Mouse (Mus musculus): ENCODE data around the gene Pde1a. TPM values are rescaled to one million over a fixed set of nuclear protein-coding genes. Genes with fewer than 3 reads are reported as not detected.

Pde1a gene
- total and polyA plus RNA-seq, 2 experiments from 2014 or later = 13.2 to 17.0 TPM

- DNase-seq (ENCODE audit: low spot score) = no peak
- TF ChIP-seq CTCF (IDR thresholded peaks at IDR 0.05) = no peak
- Histone ChIP-seq H3K27ac (ENCODE audit: low read depth, low read length) (no peak overlapping the region), H3K27me3 (ENCODE audit: insufficient read depth, low read length) (no peaks in the 10 kb centered on the region), H3K9me3 (ENCODE audit: low read length) (no peaks in the 10 kb centered on the region), H3K36me3 (ENCODE audit: insufficient read depth, low read length) (no peaks in the 10 kb centered on the region), H3K4me2 (ENCODE audit: low read depth, low read length, poor library complexity, severe bottlenecking) (no peak overlapping the region), H3K4me3 (ENCODE audit: low read depth, low read length) (no peak overlapping the region), H3K9ac (replicated peaks; ENCODE audit: low read length, poor library complexity, severe bottlenecking) (no peak overlapping the region), H3K4me1 (ENCODE audit: insufficient read depth, low read length) (no peaks in the 10 kb centered on the region)
- ATAC-seq (ENCODE audit: low FRiP score) = no peak
- 71% methylated on average over 3 of the region's 3 CpGs for WGBS
Observed at GRCm38 (mm10) chr2:79898522-79898921, 230.7 kb downstream of the Pde1a start.

GRCm38 (mm10) chr2:79892829-79893228 is 236.4 kb downstream of the Pde1a start:
- no peaks in the 10 kb centered on the region for H3K4me1 ChIP-seq (ENCODE audit: insufficient read depth, low read length)
- no peak for TF ChIP-seq CTCF (IDR thresholded peaks at IDR 0.05)
- H3K4me2 ChIP-seq (ENCODE audit: low read depth, low read length, poor library complexity, severe bottlenecking) = no peak overlapping the region
- H3K4me3 ChIP-seq (ENCODE audit: low read depth, low read length) = no peak overlapping the region
- H3K27me3 ChIP-seq (ENCODE audit: insufficient read depth, low read length) = no peaks in the 10 kb centered on the region
- ATAC-seq (ENCODE audit: low FRiP score) = no peak
- H3K27ac ChIP-seq (ENCODE audit: low read depth, low read length) = no peak overlapping the region
- WGBS = 80% methylated on average over 1 of the region's 1 CpGs
- no peaks in the 10 kb centered on the region for H3K9me3 ChIP-seq (ENCODE audit: low read length)
- no peaks in the 10 kb centered on the region for H3K36me3 ChIP-seq (ENCODE audit: insufficient read depth, low read length)
- H3K9ac ChIP-seq (replicated peaks; ENCODE audit: low read length, poor library complexity, severe bottlenecking) = no peak overlapping the region
- no peak for DNase-seq (ENCODE audit: low spot score)

GRCm38 (mm10) chr2:79891760-79892570 is 237.3 kb downstream of the Pde1a start:
- no peaks in the 10 kb centered on the region for H3K9me3 ChIP-seq (ENCODE audit: low read length)
- no peak for TF ChIP-seq CTCF (IDR thresholded peaks at IDR 0.05)
- no peaks in the 10 kb centered on the region for H3K4me1 ChIP-seq (ENCODE audit: insufficient read depth, low read length)
- no peak overlapping the region for H3K9ac ChIP-seq (replicated peaks; ENCODE audit: low read length, poor library complexity, severe bottlenecking)
- ATAC-seq (ENCODE audit: low FRiP score) = peak; percentile 44; the same call in 1 of the 2 replicates
- no peaks in the 10 kb centered on the region for H3K36me3 ChIP-seq (ENCODE audit: insufficient read depth, low read length)
- H3K4me3 ChIP-seq (ENCODE audit: low read depth, low read length) = no peak overlapping the region
- H3K4me2 ChIP-seq (ENCODE audit: low read depth, low read length, poor library complexity, severe bottlenecking) = no peak overlapping the region
- peak; percentile 27 for DNase-seq (ENCODE audit: low spot score)
- H3K27ac ChIP-seq (ENCODE audit: low read depth, low read length) = no peak overlapping the region
- H3K27me3 ChIP-seq (ENCODE audit: insufficient read depth, low read length) = no peaks in the 10 kb centered on the region
- 77% methylated on average over 5 of the region's 5 CpGs for WGBS

- Histone ChIP-seq H3K4me2 (ENCODE audit: low read depth, low read length, poor library complexity, severe bottlenecking) (no peak overlapping the region), H3K27me3 (ENCODE audit: insufficient read depth, low read length) (no peaks in the 10 kb centered on the region), H3K9me3 (ENCODE audit: low read length) (no peaks in the 10 kb centered on the region), H3K27ac (ENCODE audit: low read depth, low read length) (no peak overlapping the region), H3K4me3 (ENCODE audit: low read depth, low read length) (no peak overlapping the region), H3K36me3 (ENCODE audit: insufficient read depth, low read length) (no peaks in the 10 kb centered on the region), H3K9ac (replicated peaks; ENCODE audit: low read length, poor library complexity, severe bottlenecking) (no peak overlapping the region), H3K4me1 (ENCODE audit: insufficient read depth, low read length) (no peaks in the 10 kb centered on the region)
- ATAC-seq (ENCODE audit: low FRiP score) = no peak
- no peak for DNase-seq (ENCODE audit: low spot score)
- TF ChIP-seq CTCF (IDR thresholded peaks at IDR 0.05) = no peak
- 90% methylated on average over 8 of the region's 8 CpGs for WGBS
Observed at GRCm38 (mm10) chr2:79890726-79891125, 238.5 kb downstream of the Pde1a start.

GRCm38 (mm10) chr2:79883631-79884350 is 245.5 kb downstream of the Pde1a start:
- Histone ChIP-seq H3K4me2 (ENCODE audit: low read depth, low read length, poor library complexity, severe bottlenecking) (no peak overlapping the region), H3K36me3 (ENCODE audit: insufficient read depth, low read length) (no peaks in the 10 kb centered on the region), H3K27ac (ENCODE audit: low read depth, low read length) (no peak overlapping the region), H3K9me3 (ENCODE audit: low read length) (no peaks in the 10 kb centered on the region), H3K9ac (replicated peaks; ENCODE audit: low read length, poor library complexity, severe bottlenecking) (no peak overlapping the region), H3K4me3 (ENCODE audit: low read depth, low read length) (no peak overlapping the region), H3K4me1 (ENCODE audit: insufficient read depth, low read length) (no peaks in the 10 kb centered on the region), H3K27me3 (ENCODE audit: insufficient read depth, low read length) (no peaks in the 10 kb centered on the region)
- ATAC-seq (ENCODE audit: low FRiP score) (peak; percentile 72; the same call in 1 of the 2 replicates), DNase-seq (ENCODE audit: low spot score) (peak; percentile 52)
- no peak for TF ChIP-seq CTCF (IDR thresholded peaks at IDR 0.05)
- 37% methylated on average over 6 of the region's 6 CpGs for WGBS

GRCm38 (mm10) chr2:79883210-79883609 is 246.0 kb downstream of the Pde1a start:
- Histone ChIP-seq H3K9me3 (ENCODE audit: low read length) (no peaks in the 10 kb centered on the region), H3K9ac (replicated peaks; ENCODE audit: low read length, poor library complexity, severe bottlenecking) (no peak overlapping the region), H3K27me3 (ENCODE audit: insufficient read depth, low read length) (no peaks in the 10 kb centered on the region), H3K4me2 (ENCODE audit: low read depth, low read length, poor library complexity, severe bottlenecking) (no peak overlapping the region), H3K27ac (ENCODE audit: low read depth, low read length) (no peak overlapping the region; the same call in 1 of the 2 replicates), H3K4me1 (ENCODE audit: insufficient read depth, low read length) (no peaks in the 10 kb centered on the region), H3K36me3 (ENCODE audit: insufficient read depth, low read length) (no peaks in the 10 kb centered on the region), H3K4me3 (ENCODE audit: low read depth, low read length) (no peak overlapping the region)
- no peak for TF ChIP-seq CTCF (IDR thresholded peaks at IDR 0.05)
- ATAC-seq (ENCODE audit: low FRiP score) (0 out of 2 replicates have a peak, but pooled peaks have one; percentile 7), DNase-seq (ENCODE audit: low spot score) (no peak)
- 75% methylated on average over 4 of the region's 4 CpGs for WGBS

Data from midbrain, postnatal 0 days (tissue).